10 mouse cellular contexts compared by ENCODE assay signal in the genomic region with DNA sequence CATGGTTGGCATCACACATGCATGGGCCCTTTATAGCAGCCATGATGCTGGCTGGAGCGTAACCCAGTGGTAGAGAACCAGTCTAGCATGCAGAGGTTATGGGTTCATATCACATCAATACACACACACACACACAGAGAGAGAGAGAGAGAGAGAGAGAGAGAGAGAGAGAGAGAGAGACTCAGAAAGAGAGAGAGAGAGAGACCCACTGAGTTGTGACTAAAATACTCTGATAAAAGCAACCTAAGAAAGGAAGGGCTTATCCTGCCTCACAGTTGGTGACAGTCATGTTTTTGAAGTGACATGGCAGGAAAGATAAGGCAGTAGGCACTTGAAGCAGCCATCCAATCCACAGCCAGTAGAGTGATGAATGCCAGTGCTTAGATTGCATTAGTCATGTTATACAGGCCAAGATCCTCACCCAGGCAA. TPM values are rescaled to one million over a fixed set of nuclear protein-coding genes. Genes with fewer than 3 reads are reported as not detected.
DNase-seq lines count a peak whose midpoint lies in the region; ATAC-seq lines count a peak whose summit lies in the region.
"Had no signal": no experiment of that assay in that cellular context is flagged by ENCODE, and none has a peak within 500 bp of the region (broad histone marks: within the 10 kb centered on the region; RNA-seq: fewer than 3 reads in every experiment).

No protein-coding gene starts in this region.

- 0 out of 2 replicates have a peak, but pooled peaks cover 8% of the 10 kb centered on the region for H3K4me1 ChIP-seq in lung, embryonic 15.5 days
- peaks cover 70% of the 10 kb centered on the region for H3K4me1 ChIP-seq in liver, embryonic 13.5 days (replicated peaks)
- peaks cover 7% of the 10 kb centered on the region; the same call in 1 of the 2 replicates for H3K4me1 ChIP-seq in stomach, embryonic 16.5 days (ENCODE audit: control insufficient read depth, insufficient read depth, low read length)
- H3K4me1 ChIP-seq in midbrain, embryonic 14.5 days (ENCODE audit: control insufficient read depth, insufficient read depth, low read length): 0 out of 2 replicates have a peak, but pooled peaks cover 4% of the 10 kb centered on the region

- H3K36me3 ChIP-seq in lung, embryonic 15.5 days: no peaks in the 10 kb centered on the region
- H3K36me3 ChIP-seq in liver, embryonic 13.5 days: peaks cover 41% of the 10 kb centered on the region
- no peaks in the 10 kb centered on the region for H3K36me3 ChIP-seq in stomach, embryonic 16.5 days (ENCODE audit: control insufficient read depth, insufficient read depth, low read length)
- no peaks in the 10 kb centered on the region for H3K36me3 ChIP-seq in midbrain, embryonic 14.5 days (ENCODE audit: control insufficient read depth, insufficient read depth, low read length)
- H3K36me3 ChIP-seq: embryonic facial prominence, embryonic 15.5 days had no signal

- 96% methylated on average over 1 of the region's 1 CpGs for WGBS in lung, embryonic 15.5 days
- 15% methylated on average over 1 of the region's 1 CpGs for WGBS in liver, embryonic 13.5 days (ENCODE audit: insufficient replicate concordance)
- 94% methylated on average over 1 of the region's 1 CpGs for WGBS in stomach, embryonic 16.5 days
- WGBS in midbrain, embryonic 14.5 days: 94% methylated on average over 1 of the region's 1 CpGs

- peak overlapping the region; percentile 82 for H3K27ac ChIP-seq in lung, embryonic 15.5 days
- H3K27ac ChIP-seq in liver, embryonic 13.5 days: peak overlapping the region; percentile 99
- H3K27ac ChIP-seq in stomach, embryonic 16.5 days (ENCODE audit: low read length): peak overlapping the region; percentile 75
- H3K27ac ChIP-seq in midbrain, embryonic 14.5 days (replicated peaks; ENCODE audit: low read depth, low read length): no peak overlapping the region
- H3K27ac ChIP-seq: embryonic facial prominence, embryonic 15.5 days; left cerebral cortex, adult 2 months had no signal

- no peak for DNase-seq in lung, postnatal 25 days (ENCODE audit: low spot score)
- DNase-seq in c-Kit-positive CD71-positive TER-119-positive erythroid progenitor cells, embryonic 14.5 days (ENCODE audit: low spot score): peak; percentile 91
- DNase-seq in liver, embryonic 13.5 days: peak; percentile 82
- no peak for DNase-seq in midbrain, embryonic 14.5 days
- no peak for DNase-seq in urinary bladder, postnatal 25 days (ENCODE audit: low spot score)
- DNase-seq: cerebellum, postnatal 25 days had no signal

- no peak overlapping the region for H3K9ac ChIP-seq in lung, embryonic 15.5 days
- peak overlapping the region; percentile 70 for H3K9ac ChIP-seq in liver, embryonic 13.5 days
- no peak overlapping the region for H3K9ac ChIP-seq in stomach, embryonic 16.5 days (ENCODE audit: low read length)
- H3K9ac ChIP-seq in midbrain, embryonic 14.5 days (replicated peaks; ENCODE audit: low read length): no peak overlapping the region
- H3K9ac ChIP-seq: embryonic facial prominence, embryonic 15.5 days had no signal

- H3K4me3 ChIP-seq in lung, embryonic 15.5 days: no peak overlapping the region
- H3K4me3 ChIP-seq in liver, embryonic 13.5 days (replicated peaks): peak overlapping the region; percentile 34
- H3K4me3 ChIP-seq in stomach, embryonic 16.5 days (replicated peaks; ENCODE audit: low read length): no peak overlapping the region
- H3K4me3 ChIP-seq in midbrain, embryonic 14.5 days (replicated peaks; ENCODE audit: low read depth, low read length): no peak overlapping the region
- H3K4me3 ChIP-seq: embryonic facial prominence, embryonic 15.5 days; left cerebral cortex, adult 2 months had no signal

- H3K9me3 ChIP-seq in lung, embryonic 15.5 days: no peaks in the 10 kb centered on the region
- no peaks in the 10 kb centered on the region for H3K9me3 ChIP-seq in liver, embryonic 13.5 days (replicated peaks)
- no peaks in the 10 kb centered on the region for H3K9me3 ChIP-seq in stomach, embryonic 16.5 days (replicated peaks; ENCODE audit: control insufficient read depth, low read length)
- no peaks in the 10 kb centered on the region for H3K9me3 ChIP-seq in midbrain, embryonic 14.5 days (ENCODE audit: control insufficient read depth, low read length)
- H3K9me3 ChIP-seq: embryonic facial prominence, embryonic 15.5 days had no signal

- no peaks in the 10 kb centered on the region for H3K27me3 ChIP-seq in lung, embryonic 15.5 days
- H3K27me3 ChIP-seq in liver, embryonic 13.5 days: peaks cover 21% of the 10 kb centered on the region
- H3K27me3 ChIP-seq in stomach, embryonic 16.5 days (ENCODE audit: control insufficient read depth, insufficient read depth, low read length): no peaks in the 10 kb centered on the region
- no peaks in the 10 kb centered on the region for H3K27me3 ChIP-seq in midbrain, embryonic 14.5 days (ENCODE audit: control insufficient read depth, insufficient read depth, low read length)
- H3K27me3 ChIP-seq: embryonic facial prominence, embryonic 15.5 days had no signal

- ATAC-seq in lung, embryonic 15.5 days (ENCODE audit: borderline replicate concordance, extremely low read depth, low FRiP score, low TSS enrichment): peak; percentile 41; the same call in 1 of the 2 replicates
- peak; percentile 97 for ATAC-seq in liver, embryonic 13.5 days (ENCODE audit: low read depth)
- ATAC-seq in stomach, embryonic 16.5 days (ENCODE audit: insufficient read depth, low FRiP score): peak; percentile 31; the same call in 1 of the 2 replicates
- ATAC-seq in midbrain, embryonic 14.5 days (ENCODE audit: low FRiP score, low TSS enrichment): no peak

- no peak overlapping the region for H3K4me2 ChIP-seq in lung, embryonic 15.5 days
- peak overlapping the region; percentile 68 for H3K4me2 ChIP-seq in liver, embryonic 13.5 days
- H3K4me2 ChIP-seq in stomach, embryonic 16.5 days (ENCODE audit: low read depth, low read length): no peak overlapping the region
- H3K4me2 ChIP-seq in midbrain, embryonic 14.5 days (ENCODE audit: low read length): no peak overlapping the region
- H3K4me2 ChIP-seq: embryonic facial prominence, embryonic 15.5 days had no signal

RNA-seq across cellular contexts. Expression of gene Prokr1, which starts 7.3 kb away (rescaled TPM):
- 2.5 and 2.6 TPM in 2 replicates for polyA plus RNA-seq in lung, embryonic 15.5 days (2015; fragmentation: Nextera tagmentation; extraction: Ambion mirVana)
- polyA plus RNA-seq in liver, embryonic 13.5 days (2015; fragmentation: Nextera tagmentation; extraction: Ambion mirVana): 4.9 and 6.7 TPM in 2 replicates
- polyA plus RNA-seq in stomach, embryonic 16.5 days (2015; fragmentation: Nextera tagmentation; extraction: Ambion mirVana): 3.2 and 3.3 TPM in 2 replicates
- 1.00 and 1.5 TPM in 2 replicates for polyA plus RNA-seq in midbrain, embryonic 14.5 days (2014; fragmentation: Nextera tagmentation; extraction: Ambion mirVana)

RNA-seq across cellular contexts. Expression of gene Arhgap25, which starts 50.1 kb away (rescaled TPM):
- 8.3 and 8.7 TPM in 2 replicates for polyA plus RNA-seq in lung, embryonic 15.5 days (2015; fragmentation: Nextera tagmentation; extraction: Ambion mirVana)
- polyA plus RNA-seq in liver, embryonic 13.5 days (2015; fragmentation: Nextera tagmentation; extraction: Ambion mirVana): 2.8 and 3.6 TPM in 2 replicates
- 6.4 and 8.2 TPM in 2 replicates for polyA plus RNA-seq in stomach, embryonic 16.5 days (2015; fragmentation: Nextera tagmentation; extraction: Ambion mirVana)
- polyA plus RNA-seq in midbrain, embryonic 14.5 days (2014; fragmentation: Nextera tagmentation; extraction: Ambion mirVana): 1.1 and 2.4 TPM in 2 replicates

Comparison
In these comparisons a context has a peak if more than half of its experiments do, and no peak if none do; other contexts are left out.
1. DNase-seq: peak in c-Kit-positive CD71-positive TER-119-positive erythroid progenitor cells, embryonic 14.5 days (single experiment) and liver, embryonic 13.5 days (single experiment); none in lung, postnatal 25 days (single experiment), midbrain, embryonic 14.5 days (single experiment) and urinary bladder, postnatal 25 days (single experiment).